Mouse (Mus musculus) layer of hippocampus, postnatal 36 days (tissue): ENCODE results near the gene Ttc34. TPM values are rescaled to one million over a fixed set of nuclear protein-coding genes. Genes with fewer than 3 reads are reported as not detected.

Source experiments
- DNase-seq, 2 experiments: peaks; one replicate each; pipeline ENCODE4 v3.0.0; 2022
- total RNA-seq, 2 experiments: library from RNA; stranded (reverse); gene quantifications; 2 replicates each; pipeline ENCODE4 v1.2.3; 2021

Ttc34 gene
- total RNA-seq: 1 to 10 TPM; 2.1 to 2.7 TPM

DNA sequence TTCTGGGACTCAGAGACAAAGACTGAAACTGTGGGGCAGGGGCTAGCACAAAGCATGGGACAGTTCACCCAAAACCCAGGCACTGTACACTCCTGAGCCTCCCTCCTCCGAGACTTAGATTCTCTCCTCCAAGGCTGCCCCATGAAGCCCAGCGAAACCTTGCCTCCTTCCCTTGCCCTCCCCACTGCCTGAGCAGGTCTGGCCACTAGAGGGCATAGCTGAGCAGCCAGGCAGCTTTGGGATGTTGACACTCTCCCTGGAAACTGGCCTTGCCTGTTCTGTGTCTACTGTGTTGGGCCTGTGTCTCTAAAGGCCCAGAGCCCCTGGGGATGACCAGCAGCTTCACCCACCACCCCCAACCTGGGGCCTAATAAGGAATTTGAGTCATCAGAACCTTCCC lies at the start of gene Ttc34:
Ttc34 (plus strand) TSS at position 290 of the 400 bp plus-strand sequence.
- DNase-seq: peak; percentile 39 to 50

GRCm38 (mm10) chr4:154787960-154788702 lies 49.1 kb upstream of the Ttc34 start:
- no peak for DNase-seq

DNA sequence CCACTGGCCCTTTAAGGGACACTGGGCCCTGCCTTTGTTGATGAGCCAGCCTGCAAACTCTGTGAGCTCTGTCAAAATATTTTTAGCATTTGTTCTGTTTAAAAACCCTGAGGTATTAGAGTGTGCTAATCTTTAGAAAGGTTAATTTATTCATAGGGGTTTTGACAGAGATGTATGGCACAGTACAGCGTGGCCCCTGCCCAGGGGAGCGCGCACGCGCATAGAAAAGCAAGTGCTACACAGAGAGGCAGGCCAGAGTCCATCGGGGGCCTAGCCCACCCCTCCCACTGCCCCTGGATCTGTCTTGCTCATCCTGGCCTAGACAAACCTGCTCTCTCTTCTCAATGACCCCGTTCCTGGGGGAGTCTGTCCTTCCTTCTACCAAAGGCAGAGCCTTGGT lies 45.4 kb upstream of the Ttc34 start:
- DNase-seq: no peak

DNA sequence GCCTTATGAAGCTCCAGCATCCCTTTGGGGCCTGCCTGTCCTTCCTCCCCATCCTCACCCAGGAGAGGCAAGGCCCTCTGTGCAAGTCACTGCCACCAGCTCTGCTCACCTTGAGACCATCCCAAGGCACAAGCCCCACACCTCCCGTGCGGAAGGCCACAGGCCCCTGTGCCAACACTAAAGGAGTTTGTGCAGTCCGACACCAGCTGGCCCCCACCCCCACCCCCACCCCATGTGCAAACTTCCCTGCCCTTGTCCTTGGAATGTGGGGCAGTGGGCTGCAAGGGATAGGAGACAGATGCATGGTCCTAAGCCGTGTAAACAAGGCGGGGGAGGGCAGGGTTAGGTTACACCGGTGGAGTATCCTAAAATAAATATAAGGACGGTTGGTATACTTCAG lies 43.8 kb upstream of the Ttc34 start:
- no peak for DNase-seq

- DNase-seq: peak; percentile 12 to 24
These were observed 39.4 kb upstream of the Ttc34 start for GRCm38 (mm10) chr4:154797834-154798233.

GRCm38 (mm10) chr4:154800543-154800942 lies 36.7 kb upstream of the Ttc34 start:
- no peak for DNase-seq

- no peak for DNase-seq
These were observed 35.0 kb upstream of the Ttc34 start for GRCm38 (mm10) chr4:154802210-154802609.

- peak; percentile 22 to 38 for DNase-seq
These were observed 11.6 kb upstream of the Ttc34 start for GRCm38 (mm10) chr4:154825662-154826061.

- DNase-seq: no peak
These were observed 11.0 kb upstream of the Ttc34 start for GRCm38 (mm10) chr4:154826224-154826623.

GRCm38 (mm10) chr4:154827181-154827580 lies 10.1 kb upstream of the Ttc34 start:
- peak; percentile 30 to 38 for DNase-seq

GRCm38 (mm10) chr4:154827861-154828610 lies 9.2 kb upstream of the Ttc34 start:
- no peak for DNase-seq

DNA sequence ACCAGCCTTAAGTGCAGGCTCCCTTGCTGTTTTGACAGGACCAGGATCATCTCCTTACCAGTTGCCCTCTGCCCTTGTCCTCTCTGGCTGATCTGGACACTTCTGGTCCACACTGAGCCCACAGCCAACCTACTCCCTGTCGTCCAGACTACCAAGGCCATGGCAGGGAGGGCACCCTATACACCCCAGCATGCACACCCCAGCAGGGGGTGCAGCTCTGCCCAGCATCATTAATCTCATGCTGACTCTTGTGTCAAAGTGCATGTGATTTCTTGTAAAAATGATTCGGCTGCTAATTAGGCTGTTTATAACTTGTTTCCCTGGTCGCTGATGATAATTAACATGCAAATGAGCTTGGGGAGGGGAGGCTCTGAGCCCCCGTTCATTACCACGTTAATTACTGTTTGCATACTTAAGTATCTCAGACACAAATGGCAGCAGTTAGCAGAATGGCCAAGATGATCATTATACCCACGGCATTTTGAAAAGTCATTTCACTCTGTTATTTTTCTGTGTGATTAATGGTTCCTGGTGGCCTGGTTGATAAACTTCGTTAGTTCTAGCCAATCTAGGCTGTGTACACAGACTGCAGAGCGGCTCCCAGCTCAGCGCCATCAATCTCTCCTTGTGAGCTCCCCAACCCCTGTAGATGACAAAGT lies 5.2 kb upstream of the Ttc34 start:
- no peak for DNase-seq

- DNase-seq: no peak
These were observed 910 bp upstream of the Ttc34 start for GRCm38 (mm10) chr4:154836183-154836915.

DNA sequence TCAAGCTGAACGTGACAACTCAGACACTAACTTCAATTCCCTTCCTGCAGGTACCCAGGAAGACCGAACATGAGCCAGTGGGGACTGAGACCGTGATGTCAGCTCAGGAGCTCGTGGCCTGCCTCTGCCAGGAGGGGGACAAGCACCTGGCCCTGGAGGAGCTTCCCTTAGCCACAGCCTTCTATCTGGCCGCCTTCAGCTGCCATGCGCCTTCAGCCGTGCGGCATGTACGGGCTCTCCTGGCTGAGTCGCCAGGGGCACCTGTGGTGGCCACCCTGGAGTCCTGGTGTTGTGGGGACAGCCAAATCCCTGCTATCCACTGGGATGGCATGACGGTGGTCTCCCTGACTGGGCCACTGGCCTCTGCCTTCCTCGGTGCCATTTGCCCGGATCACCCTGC lies 1.5 kb downstream of the Ttc34 start:
- DNase-seq: no peak

DNA sequence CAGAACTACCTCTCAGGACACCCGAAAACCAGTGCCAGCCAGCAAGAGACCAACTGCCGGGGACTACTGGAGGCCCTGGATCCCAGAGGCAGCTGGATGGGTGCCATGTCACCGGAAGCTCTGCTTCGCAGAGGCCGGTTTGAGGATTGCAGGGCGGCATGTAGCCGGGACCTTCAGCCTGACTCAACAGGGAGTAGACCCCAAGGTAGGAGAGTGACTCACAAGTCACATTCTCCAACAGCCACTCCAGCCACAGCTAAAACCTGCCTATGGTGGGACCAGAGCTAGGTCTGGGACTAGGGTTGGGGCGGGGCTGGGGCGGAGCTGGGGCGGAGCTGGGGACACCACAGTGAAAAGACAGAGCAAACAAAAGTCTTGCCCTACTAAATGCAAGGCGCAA lies 2.1 kb downstream of the Ttc34 start:
- DNase-seq: no peak

DNA sequence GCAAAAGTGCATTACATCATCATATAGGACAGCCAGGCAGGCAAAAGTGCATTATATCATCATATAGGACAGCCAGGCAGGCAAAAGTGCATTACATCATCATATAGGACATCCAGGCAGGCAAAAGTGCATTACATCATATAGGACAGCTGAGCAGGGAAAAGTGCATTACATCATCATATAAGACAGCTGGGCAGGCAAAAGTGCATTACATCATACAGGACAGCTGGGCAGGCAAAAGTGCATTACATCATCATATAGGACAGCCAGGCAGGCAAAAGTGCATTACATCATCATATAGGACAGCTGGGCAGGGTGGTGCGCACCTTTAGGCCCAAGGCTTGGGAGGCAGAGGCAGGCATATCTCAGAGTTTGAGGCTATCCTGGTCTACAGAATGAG lies 15.4 kb downstream of the Ttc34 start:
- no peak for DNase-seq

DNA sequence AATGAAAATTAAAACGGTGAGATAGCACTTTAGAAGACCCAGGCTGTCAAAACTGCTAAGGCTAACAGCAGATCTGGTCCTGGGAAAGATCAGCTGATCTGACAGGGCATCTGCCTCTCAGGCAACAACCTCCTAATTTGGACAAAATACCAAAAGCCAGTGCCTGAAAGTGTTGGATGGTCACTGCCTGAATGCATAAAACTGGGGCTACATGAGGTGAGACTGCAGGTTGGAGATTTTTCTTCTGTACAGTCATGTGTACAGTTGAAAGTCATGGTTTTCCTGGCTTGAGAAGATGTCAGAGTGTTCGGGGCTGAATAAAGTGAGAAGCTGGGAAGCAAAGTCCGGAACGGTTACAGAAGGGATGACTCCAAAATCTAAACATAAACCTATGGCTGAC lies 16.6 kb downstream of the Ttc34 start:
- DNase-seq: no peak

DNA sequence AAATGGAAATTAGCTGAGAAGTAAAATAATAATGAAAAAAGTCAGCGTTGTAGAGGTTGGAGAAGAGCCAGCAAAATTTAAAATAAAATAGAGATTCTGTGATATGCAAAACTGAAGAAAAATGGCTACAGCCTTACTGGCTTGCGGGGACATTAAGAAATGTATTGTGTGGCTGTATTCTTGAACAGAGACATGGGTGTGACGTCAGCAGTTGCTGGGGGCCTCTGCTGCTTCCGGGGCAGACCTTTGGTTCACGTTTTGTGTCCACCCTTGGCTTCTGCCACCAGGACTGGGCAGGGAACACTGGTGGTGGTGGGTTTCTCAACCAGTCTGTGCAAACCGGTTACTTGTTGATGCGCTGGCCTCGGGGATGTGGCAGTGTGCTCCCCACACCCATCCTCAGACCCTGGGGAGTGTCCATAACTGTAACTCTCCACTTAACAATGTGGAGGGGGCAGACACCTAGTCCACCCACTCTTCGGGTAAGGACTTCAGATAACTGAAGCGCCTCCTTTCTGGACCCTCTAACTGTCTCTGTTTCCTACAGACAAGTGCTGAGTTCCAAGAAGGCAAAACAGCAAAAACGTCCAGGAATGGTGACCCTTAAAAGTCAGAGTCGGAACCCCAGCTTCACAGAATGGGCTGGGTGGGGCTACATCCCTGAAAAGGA lies 17.6 kb downstream of the Ttc34 start:
- no peak for DNase-seq

GRCm38 (mm10) chr4:154855721-154856479 lies 18.6 kb downstream of the Ttc34 start:
- DNase-seq: peak; percentile 90 to 92

DNA sequence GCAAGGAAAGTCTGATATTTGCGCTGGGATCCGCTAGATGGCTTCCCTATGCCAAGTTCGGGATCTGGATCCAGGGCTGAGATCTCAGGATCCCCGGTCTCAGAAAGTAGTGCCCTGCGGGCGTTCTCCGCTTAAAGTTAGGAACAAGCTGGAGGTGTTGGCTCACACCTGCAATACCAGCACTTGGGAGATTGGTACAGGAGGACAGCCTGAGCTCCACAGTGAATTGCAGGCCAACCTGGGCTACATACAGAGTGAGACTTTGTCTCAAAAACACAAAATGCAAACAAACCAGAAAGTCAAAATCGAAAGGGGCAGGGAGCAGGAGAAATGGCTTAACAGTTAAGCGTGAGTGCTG lies 19.2 kb downstream of the Ttc34 start:
- no peak for DNase-seq

GRCm38 (mm10) chr4:154856882-154857281 lies 19.6 kb downstream of the Ttc34 start:
- no peak for DNase-seq
